Mouse (Mus musculus): ENCODE measurements around the gene Hadhb. TPM values are rescaled to one million over a fixed set of nuclear protein-coding genes. Genes with fewer than 3 reads are reported as not detected.

Hadhb gene
- polyA plus RNA-seq, 1 experiment from 2014 or later = 269 TPM

- no peaks in the 10 kb centered on the region for H3K4me1 ChIP-seq (replicated peaks)
- WGBS = 92% methylated on average over 2 of the region's 2 CpGs
- H3K9me3 ChIP-seq = no peaks in the 10 kb centered on the region
- no peak overlapping the region for H3K4me2 ChIP-seq (replicated peaks)
- H3K27me3 ChIP-seq (replicated peaks) = no peaks in the 10 kb centered on the region
- H3K9ac ChIP-seq = no peak overlapping the region
- H3K4me3 ChIP-seq (replicated peaks) = no peak overlapping the region
- no peak for ATAC-seq
- no peak overlapping the region for H3K27ac ChIP-seq
- peaks cover 43% of the 10 kb centered on the region for H3K36me3 ChIP-seq
Observed at GRCm38 (mm10) chr5:30132173-30132572, 22.9 kb upstream of the Hadhb start.

GRCm38 (mm10) chr5:30135711-30136231 is 19.3 kb upstream of the Hadhb start:
- Histone ChIP-seq H3K4me3 (replicated peaks) (no peak overlapping the region), H3K27me3 (replicated peaks) (no peaks in the 10 kb centered on the region), H3K9me3 (no peaks in the 10 kb centered on the region), H3K4me1 (replicated peaks) (no peaks in the 10 kb centered on the region), H3K27ac (no peak overlapping the region), H3K9ac (no peak overlapping the region), H3K4me2 (replicated peaks) (no peak overlapping the region), H3K36me3 (peaks cover 42% of the 10 kb centered on the region)
- 92% methylated on average over 11 of the region's 11 CpGs for WGBS
- ATAC-seq = no peak

GRCm38 (mm10) chr5:30137271-30137670 is 17.8 kb upstream of the Hadhb start:
- Histone ChIP-seq H3K9ac (no peak overlapping the region), H3K27ac (no peak overlapping the region), H3K9me3 (no peaks in the 10 kb centered on the region), H3K27me3 (replicated peaks) (no peaks in the 10 kb centered on the region), H3K4me2 (replicated peaks) (no peak overlapping the region), H3K4me3 (replicated peaks) (no peak overlapping the region), H3K4me1 (replicated peaks) (no peaks in the 10 kb centered on the region), H3K36me3 (peaks cover 41% of the 10 kb centered on the region)
- WGBS = 88% methylated on average over 9 of the region's 9 CpGs
- no peak for ATAC-seq

- no peaks in the 10 kb centered on the region for H3K4me1 ChIP-seq (replicated peaks)
Observed at GRCm38 (mm10) chr5:30138193-30138592, 16.9 kb upstream of the Hadhb start.

GRCm38 (mm10) chr5:30146526-30146925 is 8.5 kb upstream of the Hadhb start:
- WGBS = 83% methylated on average over 6 of the region's 6 CpGs
- Histone ChIP-seq H3K9me3 (no peaks in the 10 kb centered on the region), H3K27me3 (replicated peaks) (no peaks in the 10 kb centered on the region), H3K36me3 (peaks cover 25% of the 10 kb centered on the region), H3K4me1 (replicated peaks) (no peaks in the 10 kb centered on the region), H3K9ac (no peak overlapping the region), H3K4me3 (replicated peaks) (no peak overlapping the region), H3K27ac (no peak overlapping the region), H3K4me2 (replicated peaks) (no peak overlapping the region)
- ATAC-seq = no peak

More at GRCm38 (mm10) chr5:30138193-30138592, 16.9 kb upstream of the Hadhb start:
- no peaks in the 10 kb centered on the region for H3K9me3 ChIP-seq
- WGBS = 87% methylated on average over 4 of the region's 4 CpGs
- no peak for ATAC-seq
- no peaks in the 10 kb centered on the region for H3K27me3 ChIP-seq (replicated peaks)
- no peak overlapping the region for H3K4me3 ChIP-seq (replicated peaks)
- H3K27ac ChIP-seq = no peak overlapping the region
- H3K9ac ChIP-seq = no peak overlapping the region
- peaks cover 41% of the 10 kb centered on the region for H3K36me3 ChIP-seq
- H3K4me2 ChIP-seq (replicated peaks) = no peak overlapping the region

- Histone ChIP-seq H3K4me1 (replicated peaks) (0 out of 2 replicates have a peak, but pooled peaks cover 2% of the 10 kb centered on the region), H3K9ac (no peak overlapping the region), H3K9me3 (no peaks in the 10 kb centered on the region), H3K27me3 (replicated peaks) (no peaks in the 10 kb centered on the region), H3K27ac (no peak overlapping the region), H3K36me3 (peaks cover 21% of the 10 kb centered on the region), H3K4me3 (replicated peaks) (no peak overlapping the region), H3K4me2 (replicated peaks) (no peak overlapping the region)
- ATAC-seq = no peak
- 84% methylated on average over 5 of the region's 5 CpGs for WGBS
Observed at GRCm38 (mm10) chr5:30148133-30148920, 6.7 kb upstream of the Hadhb start.

- WGBS = 58% methylated on average over 4 of the region's 4 CpGs
- H3K9ac ChIP-seq = no peak overlapping the region
- no peak overlapping the region for H3K27ac ChIP-seq
- H3K36me3 ChIP-seq = 0 out of 2 replicates have a peak, but pooled peaks cover 3% of the 10 kb centered on the region
- no peaks in the 10 kb centered on the region for H3K9me3 ChIP-seq
- H3K27me3 ChIP-seq (replicated peaks) = no peaks in the 10 kb centered on the region
- peak overlapping the region; percentile 17; the same call in 1 of the 2 replicates for H3K4me2 ChIP-seq (replicated peaks)
- H3K4me1 ChIP-seq (replicated peaks) = 0 out of 2 replicates have a peak, but pooled peaks cover 7% of the 10 kb centered on the region
- ATAC-seq = peak; percentile 60
- no peak overlapping the region for H3K4me3 ChIP-seq (replicated peaks)
Observed at GRCm38 (mm10) chr5:30152007-30152406, 3.0 kb upstream of the Hadhb start.

GRCm38 (mm10) chr5:30152413-30152812 is 2.6 kb upstream of the Hadhb start:
- H3K36me3 ChIP-seq = 0 out of 2 replicates have a peak, but pooled peaks cover 3% of the 10 kb centered on the region
- no peaks in the 10 kb centered on the region for H3K9me3 ChIP-seq
- no peak overlapping the region for H3K4me2 ChIP-seq (replicated peaks)
- ATAC-seq = no peak
- H3K4me1 ChIP-seq (replicated peaks) = 0 out of 2 replicates have a peak, but pooled peaks cover 7% of the 10 kb centered on the region
- H3K4me3 ChIP-seq (replicated peaks) = no peak overlapping the region
- H3K27ac ChIP-seq = no peak overlapping the region
- 69% methylated on average over 1 of the region's 1 CpGs for WGBS
- no peaks in the 10 kb centered on the region for H3K27me3 ChIP-seq (replicated peaks)
- H3K9ac ChIP-seq = no peak overlapping the region

GRCm38 (mm10) chr5:30153222-30153621 is 1.8 kb upstream of the Hadhb start:
- no peak overlapping the region for H3K4me3 ChIP-seq (replicated peaks)
- no peaks in the 10 kb centered on the region for H3K27me3 ChIP-seq (replicated peaks)
- 0 out of 2 replicates have a peak, but pooled peaks cover 3% of the 10 kb centered on the region for H3K36me3 ChIP-seq
- H3K9ac ChIP-seq = no peak overlapping the region
- ATAC-seq = no peak
- H3K27ac ChIP-seq = no peak overlapping the region
- WGBS = 89% methylated on average over 2 of the region's 2 CpGs
- H3K4me2 ChIP-seq (replicated peaks) = peak overlapping the region; percentile 33; the same call in 1 of the 2 replicates
- 0 out of 2 replicates have a peak, but pooled peaks cover 7% of the 10 kb centered on the region for H3K4me1 ChIP-seq (replicated peaks)
- H3K9me3 ChIP-seq = no peaks in the 10 kb centered on the region

GRCm38 (mm10) chr5:30154013-30154412 is 1.0 kb upstream of the Hadhb start:
- no peaks in the 10 kb centered on the region for H3K9me3 ChIP-seq
- H3K27me3 ChIP-seq (replicated peaks) = no peaks in the 10 kb centered on the region
- no peak for ATAC-seq
- 22% methylated on average over 4 of the region's 4 CpGs for WGBS
- H3K4me2 ChIP-seq (replicated peaks) = peak overlapping the region; percentile 66
- 0 out of 2 replicates have a peak, but pooled peaks cover 7% of the 10 kb centered on the region for H3K4me1 ChIP-seq (replicated peaks)
- H3K27ac ChIP-seq = peak overlapping the region; percentile 93; the same call in 1 of the 2 replicates
- peak overlapping the region; percentile 92 for H3K9ac ChIP-seq
- peak overlapping the region; percentile 89 for H3K4me3 ChIP-seq (replicated peaks)
- H3K36me3 ChIP-seq = 0 out of 2 replicates have a peak, but pooled peaks cover 2% of the 10 kb centered on the region

- no peaks in the 10 kb centered on the region for H3K9me3 ChIP-seq
- 0 out of 2 replicates have a peak, but pooled peaks cover 7% of the 10 kb centered on the region for H3K4me1 ChIP-seq (replicated peaks)
- peak overlapping the region; percentile 66 for H3K4me2 ChIP-seq (replicated peaks)
- WGBS = 0% methylated on average over 31 of the region's 31 CpGs
- peak overlapping the region; percentile 92 for H3K9ac ChIP-seq
- ATAC-seq = peak; percentile 52
- no peaks in the 10 kb centered on the region for H3K36me3 ChIP-seq
- H3K27ac ChIP-seq = peak overlapping the region; percentile 93
- peak overlapping the region; percentile 89 for H3K4me3 ChIP-seq (replicated peaks)
- H3K27me3 ChIP-seq (replicated peaks) = no peaks in the 10 kb centered on the region
Observed at GRCm38 (mm10) chr5:30155395-30155792, 346 bp downstream of the Hadhb start.

GRCm38 (mm10) chr5:30155821-30156629 is 977 bp downstream of the Hadhb start:
- 25% methylated on average over 13 of the region's 13 CpGs for WGBS
- H3K4me1 ChIP-seq (replicated peaks) = 0 out of 2 replicates have a peak, but pooled peaks cover 7% of the 10 kb centered on the region
- peak overlapping the region; percentile 93 for H3K27ac ChIP-seq
- H3K4me2 ChIP-seq (replicated peaks) = peak overlapping the region; percentile 66
- no peaks in the 10 kb centered on the region for H3K9me3 ChIP-seq
- H3K9ac ChIP-seq = peak overlapping the region; percentile 92
- ATAC-seq = no peak
- no peaks in the 10 kb centered on the region for H3K27me3 ChIP-seq (replicated peaks)
- no peaks in the 10 kb centered on the region for H3K36me3 ChIP-seq
- H3K4me3 ChIP-seq (replicated peaks) = peak overlapping the region; percentile 89

Data from intestine, embryonic 15.5 days (tissue).